Mouse (Mus musculus): Measurements from ENCODE around the gene Rarres1. TPM values are rescaled to one million over a fixed set of nuclear protein-coding genes. Genes with fewer than 3 reads are reported as not detected.

The Rarres1 gene
- polyA plus RNA-seq (2014; fragmentation: Nextera tagmentation; extraction: Ambion mirVana): 1.1 and 1.3 TPM in 2 replicates

- Histone ChIP-seq H3K4me1 (replicated peaks; ENCODE audit: control insufficient read depth, insufficient read depth, low read length) (no peaks in the 10 kb centered on the region), H3K4me2 (replicated peaks; ENCODE audit: low read depth, low read length) (peak within 1 kb of the TSS; percentile 100), H3K9me3 (ENCODE audit: control insufficient read depth, low read length) (no peaks in the 10 kb centered on the region), H3K36me3 (ENCODE audit: control insufficient read depth, insufficient read depth, low read length) (no peaks in the 10 kb centered on the region), H3K9ac (ENCODE audit: low read depth, low read length) (peak within 1 kb of the TSS; percentile 68), H3K4me3 (ENCODE audit: low read depth, low read length) (peak within 1 kb of the TSS; percentile 51), H3K27ac (ENCODE audit: low read depth, low read length) (no peak within 1 kb of the TSS), H3K27me3 (ENCODE audit: control insufficient read depth, insufficient read depth, low read length) (peaks cover 13% of the 10 kb centered on the region; the same call in 1 of the 2 replicates)
- ATAC-seq (ENCODE audit: low FRiP score) (peak; percentile 59), DNase-seq (ENCODE audit: low spot score) (no peak)
- 3% methylated on average over 38 of the region's 38 CpGs for WGBS
Measured at GRCm38 (mm10) chr3:67515274-67515801, at the start of gene Rarres1. Gene Rarres1, minus strand, starts transcription at chr3:67515523.

DNA sequence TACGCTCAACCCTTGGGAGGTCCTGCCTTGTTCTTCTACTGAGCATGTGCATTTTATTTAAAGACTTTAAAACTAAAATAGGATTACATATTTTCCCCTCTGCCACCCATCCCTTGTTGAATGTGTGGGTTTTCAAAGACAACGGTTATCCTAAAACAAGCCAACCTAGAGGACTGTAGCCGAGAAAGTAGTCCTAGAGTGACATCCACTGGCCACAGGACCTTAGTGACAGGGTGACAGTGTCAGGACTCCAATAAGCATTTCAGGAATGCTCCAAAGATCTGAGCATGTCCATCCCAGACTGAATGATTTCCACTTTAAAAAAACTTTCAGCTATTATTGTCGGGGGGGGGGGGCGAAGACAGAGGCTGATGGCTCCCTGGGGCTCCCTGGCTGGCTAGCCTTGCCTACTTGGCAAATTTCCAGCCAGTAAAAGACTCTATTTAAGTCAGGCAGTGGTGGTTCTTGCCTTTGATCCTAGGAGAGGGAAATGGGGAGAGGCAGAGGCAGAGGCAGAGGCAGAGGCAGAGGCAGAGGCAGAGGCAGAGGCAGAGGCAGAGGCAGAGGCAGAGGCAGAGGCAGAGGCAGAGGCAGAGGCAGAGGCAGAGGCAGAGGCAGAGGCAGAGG is 49.5 kb upstream of the Rarres1 start:
- DNase-seq (ENCODE audit: low spot score): peak; percentile 37
- H3K27me3 ChIP-seq (ENCODE audit: control insufficient read depth, insufficient read depth, low read length): no peaks in the 10 kb centered on the region
- peak; percentile 56; the same call in 1 of the 2 replicates for ATAC-seq (ENCODE audit: low FRiP score)
- 71% methylated on average over 5 of the region's 5 CpGs for WGBS
- H3K4me3 ChIP-seq (ENCODE audit: low read depth, low read length): no peak overlapping the region
- H3K36me3 ChIP-seq (ENCODE audit: control insufficient read depth, insufficient read depth, low read length): no peaks in the 10 kb centered on the region
- no peaks in the 10 kb centered on the region for H3K9me3 ChIP-seq (ENCODE audit: control insufficient read depth, low read length)
- no peak overlapping the region for H3K4me2 ChIP-seq (replicated peaks; ENCODE audit: low read depth, low read length)
- no peaks in the 10 kb centered on the region for H3K4me1 ChIP-seq (replicated peaks; ENCODE audit: control insufficient read depth, insufficient read depth, low read length)
- H3K9ac ChIP-seq (ENCODE audit: low read depth, low read length): no peak overlapping the region
- no peak overlapping the region for H3K27ac ChIP-seq (ENCODE audit: low read depth, low read length)

GRCm38 (mm10) chr3:67557718-67558354 is 42.5 kb upstream of the Rarres1 start:
- Histone ChIP-seq H3K9me3 (ENCODE audit: control insufficient read depth, low read length) (no peaks in the 10 kb centered on the region), H3K9ac (ENCODE audit: low read depth, low read length) (no peak overlapping the region), H3K27ac (ENCODE audit: low read depth, low read length) (0 out of 2 replicates have a peak overlapping the region, but pooled peaks have one; percentile 30), H3K4me3 (ENCODE audit: low read depth, low read length) (no peak overlapping the region), H3K36me3 (ENCODE audit: control insufficient read depth, insufficient read depth, low read length) (no peaks in the 10 kb centered on the region), H3K27me3 (ENCODE audit: control insufficient read depth, insufficient read depth, low read length) (no peaks in the 10 kb centered on the region), H3K4me1 (replicated peaks; ENCODE audit: control insufficient read depth, insufficient read depth, low read length) (no peaks in the 10 kb centered on the region), H3K4me2 (replicated peaks; ENCODE audit: low read depth, low read length) (no peak overlapping the region)
- 73% methylated on average over 14 of the region's 14 CpGs for WGBS
- ATAC-seq (ENCODE audit: low FRiP score): peak; percentile 75
- no peak for DNase-seq (ENCODE audit: low spot score)

- DNase-seq (ENCODE audit: low spot score) (peak; percentile 68), ATAC-seq (ENCODE audit: low FRiP score) (peak; percentile 93)
- H3K36me3 ChIP-seq (ENCODE audit: control insufficient read depth, insufficient read depth, low read length): no peaks in the 10 kb centered on the region
- H3K4me2 ChIP-seq (replicated peaks; ENCODE audit: low read depth, low read length): no peak overlapping the region; the same call in 1 of the 2 replicates
- H3K27ac ChIP-seq (ENCODE audit: low read depth, low read length): peak overlapping the region; percentile 58
- no peaks in the 10 kb centered on the region for H3K27me3 ChIP-seq (ENCODE audit: control insufficient read depth, insufficient read depth, low read length)
- H3K4me1 ChIP-seq (replicated peaks; ENCODE audit: control insufficient read depth, insufficient read depth, low read length): no peaks in the 10 kb centered on the region
- H3K9me3 ChIP-seq (ENCODE audit: control insufficient read depth, low read length): no peaks in the 10 kb centered on the region
- no peak overlapping the region for H3K4me3 ChIP-seq (ENCODE audit: low read depth, low read length)
- H3K9ac ChIP-seq (ENCODE audit: low read depth, low read length): no peak overlapping the region
- WGBS: 45% methylated on average over 14 of the region's 14 CpGs
Measured at GRCm38 (mm10) chr3:67557200-67557651, 41.9 kb upstream of the Rarres1 start.

- ATAC-seq (ENCODE audit: low FRiP score) (no peak), DNase-seq (ENCODE audit: low spot score) (no peak)
- Histone ChIP-seq H3K9me3 (ENCODE audit: control insufficient read depth, low read length) (no peaks in the 10 kb centered on the region), H3K4me1 (replicated peaks; ENCODE audit: control insufficient read depth, insufficient read depth, low read length) (no peaks in the 10 kb centered on the region), H3K4me3 (ENCODE audit: low read depth, low read length) (no peak overlapping the region), H3K4me2 (replicated peaks; ENCODE audit: low read depth, low read length) (no peak overlapping the region), H3K27ac (ENCODE audit: low read depth, low read length) (no peak overlapping the region), H3K27me3 (ENCODE audit: control insufficient read depth, insufficient read depth, low read length) (no peaks in the 10 kb centered on the region), H3K36me3 (ENCODE audit: control insufficient read depth, insufficient read depth, low read length) (no peaks in the 10 kb centered on the region), H3K9ac (ENCODE audit: low read depth, low read length) (no peak overlapping the region)
- WGBS: 77% methylated on average over 5 of the region's 5 CpGs
Measured at GRCm38 (mm10) chr3:67555211-67555610, 39.9 kb upstream of the Rarres1 start.

GRCm38 (mm10) chr3:67553927-67554448 is 38.7 kb upstream of the Rarres1 start:
- H3K36me3 ChIP-seq (ENCODE audit: control insufficient read depth, insufficient read depth, low read length): no peaks in the 10 kb centered on the region
- DNase-seq (ENCODE audit: low spot score) (no peak), ATAC-seq (ENCODE audit: low FRiP score) (no peak)
- H3K9me3 ChIP-seq (ENCODE audit: control insufficient read depth, low read length): no peaks in the 10 kb centered on the region
- no peak overlapping the region for H3K27ac ChIP-seq (ENCODE audit: low read depth, low read length)
- no peak overlapping the region for H3K4me2 ChIP-seq (replicated peaks; ENCODE audit: low read depth, low read length)
- no peak overlapping the region for H3K4me3 ChIP-seq (ENCODE audit: low read depth, low read length)
- WGBS: 88% methylated on average over 5 of the region's 5 CpGs
- no peaks in the 10 kb centered on the region for H3K27me3 ChIP-seq (ENCODE audit: control insufficient read depth, insufficient read depth, low read length)
- H3K4me1 ChIP-seq (replicated peaks; ENCODE audit: control insufficient read depth, insufficient read depth, low read length): no peaks in the 10 kb centered on the region
- H3K9ac ChIP-seq (ENCODE audit: low read depth, low read length): no peak overlapping the region

- ATAC-seq (ENCODE audit: low FRiP score) (no peak), DNase-seq (ENCODE audit: low spot score) (peak; percentile 31)
- H3K4me2 ChIP-seq (replicated peaks; ENCODE audit: low read depth, low read length): no peak overlapping the region
- no peaks in the 10 kb centered on the region for H3K27me3 ChIP-seq (ENCODE audit: control insufficient read depth, insufficient read depth, low read length)
- no peak overlapping the region for H3K9ac ChIP-seq (ENCODE audit: low read depth, low read length)
- H3K4me1 ChIP-seq (replicated peaks; ENCODE audit: control insufficient read depth, insufficient read depth, low read length): no peaks in the 10 kb centered on the region
- WGBS: 54% methylated on average over 4 of the region's 4 CpGs
- H3K9me3 ChIP-seq (ENCODE audit: control insufficient read depth, low read length): no peaks in the 10 kb centered on the region
- H3K27ac ChIP-seq (ENCODE audit: low read depth, low read length): no peak overlapping the region
- no peak overlapping the region for H3K4me3 ChIP-seq (ENCODE audit: low read depth, low read length)
- no peaks in the 10 kb centered on the region for H3K36me3 ChIP-seq (ENCODE audit: control insufficient read depth, insufficient read depth, low read length)
Measured at GRCm38 (mm10) chr3:67553281-67553680, 38.0 kb upstream of the Rarres1 start.

- no peak overlapping the region for H3K4me2 ChIP-seq (replicated peaks; ENCODE audit: low read depth, low read length)
- no peaks in the 10 kb centered on the region for H3K36me3 ChIP-seq (ENCODE audit: control insufficient read depth, insufficient read depth, low read length)
- no peak overlapping the region for H3K9ac ChIP-seq (ENCODE audit: low read depth, low read length)
- H3K27ac ChIP-seq (ENCODE audit: low read depth, low read length): no peak overlapping the region
- no peak overlapping the region for H3K4me3 ChIP-seq (ENCODE audit: low read depth, low read length)
- no peaks in the 10 kb centered on the region for H3K9me3 ChIP-seq (ENCODE audit: control insufficient read depth, low read length)
- H3K4me1 ChIP-seq (replicated peaks; ENCODE audit: control insufficient read depth, insufficient read depth, low read length): no peaks in the 10 kb centered on the region
- DNase-seq (ENCODE audit: low spot score): no peak
- H3K27me3 ChIP-seq (ENCODE audit: control insufficient read depth, insufficient read depth, low read length): no peaks in the 10 kb centered on the region
- WGBS: 77% methylated on average over 3 of the region's 3 CpGs
- ATAC-seq (ENCODE audit: low FRiP score): no peak
Measured at GRCm38 (mm10) chr3:67551193-67551592, 35.9 kb upstream of the Rarres1 start.

Data from hindbrain, embryonic 11.5 days (tissue).